Mouse (Mus musculus) embryonic stem cell, embryonic (primary cell): ENCODE measurements around the gene Hjurp.

Experiments used
- CTCF ChIA-PET, 4 experiments: fragments of 300-600 bp in 2 of 4; fragments of 350-600 bp in 2 of 4; sonication (Branson Sonifier 250); formaldehyde crosslinking; loops; one replicate each; lab custom pipeline; 2022; ENCODE audit warnings: inconsistent platforms in 2 of 4; lab: Charles Lee
- POLR2A ChIA-PET, 4 experiments: fragments of 300-600 bp in 2 of 4; fragments of 350-600 bp in 2 of 4; sonication (Branson Sonifier 250); formaldehyde crosslinking; loops; one replicate each; lab custom pipeline; 2022; ENCODE audit warnings: antibody characterized with exemption in 4 of 4, inconsistent platforms in 1 of 4; lab: Charles Lee

Hjurp gene

DNA sequence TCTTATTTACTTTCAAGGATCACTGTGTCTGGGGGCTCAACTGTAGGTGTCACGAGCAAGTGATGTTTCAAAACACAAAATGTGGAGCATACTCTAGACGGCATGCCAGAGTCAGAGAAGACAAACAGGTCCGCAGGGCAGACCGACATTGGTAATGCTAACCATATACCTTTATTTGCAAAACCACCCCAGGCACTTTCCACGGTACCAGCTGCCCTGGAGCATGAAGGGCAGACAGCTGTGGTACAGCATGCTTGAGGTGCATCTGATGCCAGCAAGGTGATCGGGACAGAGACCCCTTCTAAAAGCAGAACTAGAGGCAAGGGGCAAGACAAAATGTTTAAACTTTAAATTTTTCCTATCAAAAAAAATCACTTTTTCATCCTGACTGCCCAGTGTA lies 14.5 kb downstream of the Hjurp start:
- ChIA-PET CTCF (interaction anchor here in 2 of 4 experiments (0.5 to 5.4 kb wide), 3 partner anchors 22 to 27 kb away, joined by 5 to 29 read pairs (median 6); no protein-coding TSS in a partner anchor), POLR2A (interaction anchor here in 3 of 4 experiments (1.1 to 15.1 kb wide), 8 partner anchors 9 to 39 kb away, joined by 3 to 203 read pairs (median 6); partner anchors contain the start of genes Hjurp (in 3 of the 3) and Trpm8 (in 3 of the 3))

DNA sequence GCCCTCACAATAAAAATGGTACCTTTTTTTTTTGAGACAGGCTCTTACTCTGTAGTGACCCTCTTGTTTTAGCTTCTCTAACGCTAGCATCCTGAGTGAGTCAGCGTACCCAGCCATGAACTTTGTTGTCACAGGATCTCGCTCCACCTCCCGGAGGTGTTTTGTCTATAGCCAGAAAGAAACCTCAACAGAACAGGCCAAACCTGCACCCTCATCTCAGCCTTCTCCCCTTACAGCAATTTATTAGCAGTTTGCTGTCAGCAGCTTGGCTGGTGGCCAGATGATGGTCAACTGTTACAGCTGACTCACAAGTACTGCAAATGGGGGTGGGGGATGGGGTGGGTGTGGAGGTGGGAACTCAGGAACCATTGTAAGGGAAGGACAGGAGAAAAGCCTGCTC lies 15.2 kb downstream of the Hjurp start:
- CTCF ChIA-PET = interaction anchor here in 2 of 4 experiments (0.9 to 5.4 kb wide), 5 partner anchors 13 to 28 kb away, joined by 3 to 29 read pairs (median 5); partner anchors contain the start of genes Hjurp (in 2 of the 2) and Trpm8 (in 2 of the 2)
- POLR2A ChIA-PET = interaction anchor here (0.6 to 15.1 kb wide), 9 partner anchors 9 to 314 kb away, joined by 3 to 203 read pairs (median 4); partner anchors contain the start of genes Hjurp (in 3 of the 4) and Trpm8 (in 3 of the 4)

DNA sequence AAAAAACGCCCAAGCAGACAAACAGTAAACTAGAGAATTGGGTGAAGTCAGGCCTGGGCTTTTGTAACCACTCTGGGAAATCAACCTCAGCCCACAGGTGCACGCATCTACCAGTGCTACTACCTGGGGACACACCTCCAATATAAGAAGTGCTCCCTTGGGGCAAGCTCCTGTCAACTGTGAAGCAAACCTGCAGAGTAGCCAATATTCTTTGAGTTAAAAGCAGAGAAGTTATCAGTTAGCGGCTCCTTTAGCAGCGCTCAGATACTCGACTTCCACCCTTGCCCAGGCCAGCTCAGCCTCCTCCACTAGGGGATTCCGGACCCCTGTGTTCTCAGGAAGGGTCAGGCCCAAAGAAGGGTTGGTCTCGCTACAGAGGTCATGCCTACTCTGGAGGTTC lies 15.7 kb downstream of the Hjurp start:
- ChIA-PET CTCF (interaction anchor here in 2 of 4 experiments (0.9 to 5.4 kb wide), 5 partner anchors 13 to 28 kb away, joined by 3 to 29 read pairs (median 5); partner anchors contain the start of genes Hjurp (in 2 of the 2) and Trpm8 (in 2 of the 2)), POLR2A (interaction anchor here in 3 of 4 experiments (0.7 to 15.1 kb wide), 7 partner anchors 8 to 313 kb away, joined by 3 to 203 read pairs (median 4); partner anchors contain the start of genes Hjurp (in 2 of the 3) and Trpm8 (in 2 of the 3))

DNA sequence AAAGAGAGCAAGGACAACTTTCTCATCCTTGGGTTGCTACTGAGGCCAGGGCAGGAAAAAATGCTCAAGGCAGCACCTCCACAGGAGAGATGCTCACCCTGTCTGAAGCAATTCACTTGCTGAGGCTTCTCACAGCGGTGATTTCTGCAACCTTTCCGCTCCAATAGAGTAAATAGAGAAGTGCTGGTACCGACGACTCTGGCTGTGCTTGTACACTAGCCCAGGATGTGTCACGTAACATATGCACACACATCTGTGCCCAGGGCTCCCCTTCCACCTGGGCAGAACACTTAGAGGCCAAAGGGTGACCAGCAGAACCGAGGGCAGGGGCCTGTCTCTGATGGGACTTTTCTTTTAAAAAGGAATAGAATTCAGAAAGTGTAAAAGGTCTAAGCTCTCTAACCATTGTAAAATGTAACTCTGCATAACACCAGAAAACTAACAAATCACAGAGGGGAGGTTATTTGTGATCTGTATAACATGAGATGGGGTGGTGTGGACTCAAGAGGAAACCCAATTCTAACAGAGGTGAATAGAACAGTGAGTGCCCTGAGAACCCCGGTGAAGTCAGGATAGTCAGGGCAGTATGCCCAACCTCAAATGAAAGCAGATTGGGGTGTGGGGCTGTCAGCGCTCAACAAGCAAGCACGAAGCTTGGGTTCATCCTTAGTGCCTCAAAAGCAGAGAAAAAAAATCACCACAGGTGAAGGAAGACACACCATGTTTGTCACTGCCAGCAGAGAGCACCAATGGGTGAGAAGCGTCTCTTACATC lies 16.6 kb downstream of the Hjurp start:
- ChIA-PET CTCF (interaction anchor here in 2 of 4 experiments (1.1 to 1.6 kb wide), 2 partner anchors 17 to 29 kb away, joined by 5 to 6 read pairs; partner anchors contain the start of genes Hjurp (in 1 of the 2) and Trpm8 (in 1 of the 2)), POLR2A (interaction anchor here in 2 of 4 experiments (0.7 to 15.1 kb wide), 5 partner anchors 7 to 26 kb away, joined by 3 to 203 read pairs (median 119); partner anchors contain the start of genes Hjurp (in 2 of the 2) and Trpm8 (in 2 of the 2))

DNA sequence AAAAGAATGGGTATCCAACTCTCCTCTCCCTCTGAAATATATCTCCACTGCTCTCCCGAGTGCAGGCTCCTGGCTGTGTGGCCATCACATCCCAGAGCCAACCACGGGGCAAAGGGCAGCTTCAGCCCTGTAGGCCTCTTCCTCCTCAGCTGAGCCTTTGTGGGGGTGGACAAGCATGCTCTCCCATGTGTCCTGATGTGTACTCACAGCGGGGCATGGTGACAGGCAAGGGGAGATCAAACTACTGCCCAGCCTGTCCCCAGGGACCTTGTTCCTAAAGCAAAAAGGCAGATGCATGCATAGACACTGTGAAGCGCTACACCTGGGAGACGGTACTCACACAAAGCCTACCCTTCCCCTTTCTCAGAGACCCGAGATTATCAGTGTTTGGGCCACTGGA lies 17.3 kb downstream of the Hjurp start:
- CTCF ChIA-PET = interaction anchor here in 1 of 4 experiments (1.9 kb wide), 1 partner anchor 30 kb away, joined by 7 read pairs; no protein-coding TSS in a partner anchor
- POLR2A ChIA-PET = interaction anchor here in 2 of 4 experiments (1.0 to 15.1 kb wide), 5 partner anchors 11 to 40 kb away, joined by 3 to 203 read pairs (median 4); partner anchors contain the start of genes Hjurp (in 2 of the 2) and Trpm8 (in 2 of the 2)

DNA sequence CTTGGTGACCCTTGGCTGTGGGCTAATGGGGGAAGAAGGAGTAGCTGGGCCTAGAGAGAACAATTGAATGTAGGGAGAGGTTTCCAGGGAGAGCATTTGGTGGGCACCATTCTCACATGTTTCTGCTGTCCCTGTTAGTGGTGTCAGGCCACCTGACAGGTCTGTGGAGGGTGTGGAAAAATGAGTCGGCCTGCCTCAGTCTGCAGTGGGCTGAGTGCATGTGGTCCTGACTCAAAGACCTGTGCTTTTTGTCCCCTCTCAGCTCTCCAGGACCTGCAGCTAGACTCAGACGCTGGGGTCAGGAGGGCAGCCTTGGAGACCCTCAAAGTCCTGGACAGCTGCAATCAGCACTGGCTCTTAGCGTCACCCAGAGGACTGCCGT lies 17.8 kb downstream of the Hjurp start:
- ChIA-PET POLR2A (interaction anchor here in 2 of 4 experiments (0.6 to 15.1 kb wide), 7 partner anchors 11 to 1028 kb away, joined by 3 to 203 read pairs (median 4); partner anchors contain the start of genes Hjurp (in 2 of the 2) and Trpm8 (in 2 of the 2)), CTCF (interaction anchor here in 2 of 4 experiments (0.7 to 1.9 kb wide), 4 partner anchors 9 to 30 kb away, joined by 3 to 21 read pairs (median 5); no protein-coding TSS in a partner anchor)

DNA sequence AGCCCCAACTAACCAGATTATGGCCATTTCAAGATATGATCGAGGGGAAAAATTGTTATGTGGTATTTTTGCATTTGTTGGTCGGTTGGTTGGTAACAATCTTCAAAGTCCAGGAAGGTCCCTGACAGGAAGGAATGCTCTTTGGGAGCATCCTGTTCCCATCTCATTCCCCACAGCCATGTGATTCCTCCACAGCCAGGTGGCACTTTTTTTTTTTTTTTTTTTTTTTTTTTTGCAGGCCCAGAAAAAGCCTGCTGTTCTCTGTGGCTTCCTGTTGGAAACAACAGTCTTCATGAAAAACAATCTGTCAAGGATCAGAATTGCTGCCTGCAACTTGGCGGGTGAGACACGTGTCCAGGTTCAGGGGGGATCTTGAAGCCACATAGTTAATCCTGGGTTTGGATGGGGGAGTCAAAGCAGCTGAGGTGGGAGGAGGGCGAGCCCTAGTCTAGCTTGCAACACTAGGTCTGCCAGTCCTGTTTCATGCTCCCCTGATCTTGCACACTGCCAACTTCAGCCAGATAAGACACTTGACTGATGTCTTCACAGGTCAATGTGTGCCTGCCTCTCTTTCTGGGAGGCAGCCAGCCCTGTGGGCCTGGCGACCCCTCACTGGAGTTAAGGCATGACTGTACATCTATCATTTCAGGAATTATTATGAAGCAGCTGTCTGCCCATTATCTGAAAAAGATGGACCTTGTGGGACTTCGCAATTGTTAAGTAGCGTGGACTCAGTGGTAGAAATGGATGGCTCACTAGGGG lies 18.4 kb downstream of the Hjurp start:
- POLR2A ChIA-PET = interaction anchor here in 3 of 4 experiments (0.6 to 15.1 kb wide), 10 partner anchors 10 to 1028 kb away, joined by 3 to 203 read pairs (median 4); partner anchors contain the start of genes Hjurp (in 2 of the 3) and Trpm8 (in 2 of the 3)
- CTCF ChIA-PET = interaction anchor here in 2 of 4 experiments (0.7 to 1.9 kb wide), 4 partner anchors 9 to 31 kb away, joined by 3 to 21 read pairs (median 5); no protein-coding TSS in a partner anchor

DNA sequence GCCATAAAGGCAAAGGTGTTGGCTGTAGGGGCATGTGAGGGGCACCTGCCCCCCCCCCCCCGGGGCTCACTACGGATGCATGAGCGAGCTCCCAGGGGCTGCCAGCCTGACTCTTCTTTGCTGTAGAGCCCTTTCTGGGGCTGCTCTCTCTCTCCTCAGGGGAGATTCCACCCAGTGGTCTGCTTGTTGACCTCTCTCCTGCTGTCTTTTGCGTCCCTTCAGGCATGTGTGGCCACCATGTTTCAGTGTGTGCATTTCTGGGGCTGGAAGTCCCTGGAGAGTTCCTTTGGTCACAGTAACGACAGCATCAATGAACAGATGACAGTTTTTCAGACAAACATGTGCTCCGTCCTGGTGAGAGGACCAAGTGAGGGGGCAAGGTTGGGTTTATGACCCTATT lies 19.1 kb downstream of the Hjurp start:
- POLR2A ChIA-PET = interaction anchor here in 3 of 4 experiments (0.5 to 15.1 kb wide), 11 partner anchors 7 to 63 kb away, joined by 3 to 203 read pairs (median 4); partner anchors contain the start of genes Hjurp (in 2 of the 3) and Trpm8 (in 2 of the 3)
- CTCF ChIA-PET = interaction anchor here in 3 of 4 experiments (0.6 to 3.1 kb wide), 8 partner anchors 19 to 208 kb away, joined by 3 to 17 read pairs (median 8); partner anchors contain the start of genes Hjurp (in 2 of the 3) and Trpm8 (in 2 of the 3)

DNA sequence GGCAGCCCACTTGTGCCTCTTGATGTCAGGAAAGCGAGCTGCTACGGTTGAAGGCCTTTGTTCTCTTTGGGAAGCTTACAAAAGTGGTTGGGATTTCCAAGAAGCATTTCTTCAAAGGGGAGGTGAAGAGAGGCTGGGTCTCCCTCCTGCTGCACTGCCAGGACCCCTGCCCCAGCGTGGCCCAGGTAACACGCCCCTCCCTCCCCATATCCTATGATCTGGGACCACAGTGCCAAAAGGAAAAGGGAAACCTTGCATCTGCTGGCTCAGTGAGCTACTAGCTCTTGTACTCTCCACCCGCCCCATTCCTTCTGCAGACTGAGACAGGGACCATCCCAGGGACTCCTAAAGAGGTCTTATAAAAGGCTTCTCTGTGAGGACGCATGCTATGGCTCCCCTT lies 19.8 kb downstream of the Hjurp start:
- ChIA-PET POLR2A (interaction anchor here (0.5 to 15.1 kb wide), 18 partner anchors 8 to 54 kb away, joined by 3 to 203 read pairs (median 4); partner anchors contain the start of genes Hjurp (in 2 of the 4) and Trpm8 (in 2 of the 4)), CTCF (interaction anchor here (0.6 to 3.1 kb wide), 10 partner anchors 20 to 620 kb away, joined by 3 to 17 read pairs (median 8); partner anchors contain the start of genes Hjurp (in 3 of the 4) and Trpm8 (in 3 of the 4))

DNA sequence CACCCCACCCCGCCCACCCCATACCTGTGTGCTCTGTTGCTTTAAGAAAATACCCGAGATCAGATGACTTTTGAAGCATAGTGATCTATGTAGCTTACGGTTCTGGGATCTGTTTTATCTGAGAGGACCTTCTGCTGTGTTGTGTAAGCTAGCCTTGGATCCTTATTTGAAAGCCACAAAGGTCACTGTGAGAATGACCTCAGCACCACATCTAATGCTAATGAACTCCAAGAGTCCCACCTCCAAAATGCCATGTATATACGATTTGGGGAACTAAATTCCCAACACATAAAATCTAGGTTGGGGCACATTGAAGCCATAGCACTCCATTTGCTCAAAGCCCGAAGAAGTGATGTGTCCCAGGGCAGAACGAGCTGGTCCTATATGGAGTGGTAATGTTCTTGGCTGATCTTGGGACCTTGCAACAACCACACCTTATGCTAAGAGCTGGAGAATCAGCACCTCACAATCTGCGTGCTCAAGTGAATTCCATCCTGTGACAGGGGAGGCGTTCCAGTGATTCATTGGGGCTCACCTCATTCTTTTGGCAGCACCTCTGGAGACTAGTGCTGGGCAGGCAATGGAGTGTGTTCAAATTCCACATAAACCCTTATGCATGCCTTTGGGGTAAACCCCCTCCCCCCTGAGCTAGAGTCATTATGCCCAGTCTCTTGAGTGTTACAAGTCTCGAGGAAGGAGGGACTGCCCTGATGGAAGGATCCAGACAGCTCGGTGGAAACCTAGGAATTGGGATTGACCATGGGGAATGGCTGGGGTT lies 20.4 kb downstream of the Hjurp start:
- ChIA-PET POLR2A (interaction anchor here (0.5 to 15.1 kb wide), 22 partner anchors 8 to 323 kb away, joined by 3 to 203 read pairs (median 4); partner anchors contain the start of genes Hjurp (in 2 of the 4) and Trpm8 (in 2 of the 4)), CTCF (interaction anchor here (0.6 to 3.1 kb wide), 11 partner anchors 8 to 619 kb away, joined by 3 to 17 read pairs (median 5); partner anchors contain the start of genes Hjurp (in 3 of the 4) and Trpm8 (in 3 of the 4))

DNA sequence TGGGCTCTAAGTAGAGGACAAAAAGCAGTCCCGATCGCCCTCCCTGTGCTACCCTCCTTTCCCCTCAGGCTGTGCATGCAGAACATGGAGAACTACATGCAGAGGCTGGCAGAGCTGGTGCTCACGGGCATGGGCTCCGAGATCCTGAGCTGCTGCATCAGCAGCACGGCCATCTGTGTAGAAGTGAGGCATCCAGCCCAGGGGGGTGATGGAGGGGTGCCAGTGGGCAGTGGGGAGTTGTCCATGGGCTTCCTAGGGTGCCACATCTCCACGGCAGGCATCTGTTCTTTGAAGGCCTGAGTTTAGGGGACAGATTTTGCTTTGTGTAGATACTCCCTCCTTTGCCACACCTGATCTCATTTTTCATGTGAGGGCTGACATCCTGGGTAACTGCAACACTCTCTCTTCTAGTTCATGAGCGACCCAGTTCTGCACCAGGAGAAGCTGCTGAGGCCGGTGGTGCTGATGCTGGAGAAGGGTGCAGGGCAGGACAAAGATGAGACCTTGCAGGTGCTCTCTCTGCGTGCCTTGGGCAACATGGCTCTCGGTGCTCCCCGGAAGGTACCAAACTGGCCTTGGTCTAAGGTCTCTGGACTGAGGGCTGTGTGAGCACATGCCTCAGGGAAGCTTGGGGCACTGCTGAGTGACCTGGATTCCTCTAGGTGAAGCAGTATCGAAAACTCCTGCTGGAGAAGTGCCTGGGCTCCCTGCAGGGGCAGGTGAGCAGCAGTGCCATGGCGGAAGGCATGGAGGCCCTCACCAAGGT lies 21.3 kb downstream of the Hjurp start:
- CTCF ChIA-PET = interaction anchor here (0.6 to 3.1 kb wide), 9 partner anchors 9 to 35 kb away, joined by 3 to 17 read pairs (median 5); partner anchors contain the start of genes Hjurp (in 2 of the 4) and Trpm8 (in 2 of the 4)

DNA sequence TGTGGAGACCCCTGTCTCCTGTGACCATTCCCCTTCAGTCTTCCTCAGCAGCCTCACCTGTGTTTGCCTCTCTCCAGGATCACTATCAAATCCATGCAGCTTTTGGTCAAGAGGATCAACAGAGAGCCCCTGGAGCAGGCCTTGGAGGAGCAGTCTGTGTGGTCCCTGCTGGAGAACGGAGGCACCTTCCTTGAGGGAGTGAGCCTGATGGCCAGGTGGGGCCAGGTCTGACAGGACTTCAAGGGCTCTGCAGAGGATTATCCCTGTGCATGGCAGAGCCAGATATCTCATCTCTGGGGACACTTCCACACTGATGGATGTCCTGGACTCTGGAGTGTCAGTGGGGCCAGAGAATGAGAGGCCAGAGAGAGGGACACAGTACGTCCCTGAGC lies 22.0 kb downstream of the Hjurp start:
- POLR2A ChIA-PET = interaction anchor here in 2 of 4 experiments (0.9 to 15.1 kb wide), 4 partner anchors 10 to 19 kb away, joined by 3 to 203 read pairs (median 131); partner anchors contain the start of genes Hjurp (in 2 of the 2) and Trpm8 (in 2 of the 2)
- CTCF ChIA-PET = interaction anchor here in 3 of 4 experiments (0.6 to 3.1 kb wide), 5 partner anchors 30 to 35 kb away, joined by 3 to 17 read pairs (median 5); no protein-coding TSS in a partner anchor

More for the DNA sequence above, 21.3 kb downstream of the Hjurp start:
- POLR2A ChIA-PET = interaction anchor here (0.5 to 15.1 kb wide), 20 partner anchors 7 to 324 kb away, joined by 3 to 203 read pairs (median 4); partner anchors contain the start of genes Hjurp (in 2 of the 4) and Trpm8 (in 2 of the 4)

DNA sequence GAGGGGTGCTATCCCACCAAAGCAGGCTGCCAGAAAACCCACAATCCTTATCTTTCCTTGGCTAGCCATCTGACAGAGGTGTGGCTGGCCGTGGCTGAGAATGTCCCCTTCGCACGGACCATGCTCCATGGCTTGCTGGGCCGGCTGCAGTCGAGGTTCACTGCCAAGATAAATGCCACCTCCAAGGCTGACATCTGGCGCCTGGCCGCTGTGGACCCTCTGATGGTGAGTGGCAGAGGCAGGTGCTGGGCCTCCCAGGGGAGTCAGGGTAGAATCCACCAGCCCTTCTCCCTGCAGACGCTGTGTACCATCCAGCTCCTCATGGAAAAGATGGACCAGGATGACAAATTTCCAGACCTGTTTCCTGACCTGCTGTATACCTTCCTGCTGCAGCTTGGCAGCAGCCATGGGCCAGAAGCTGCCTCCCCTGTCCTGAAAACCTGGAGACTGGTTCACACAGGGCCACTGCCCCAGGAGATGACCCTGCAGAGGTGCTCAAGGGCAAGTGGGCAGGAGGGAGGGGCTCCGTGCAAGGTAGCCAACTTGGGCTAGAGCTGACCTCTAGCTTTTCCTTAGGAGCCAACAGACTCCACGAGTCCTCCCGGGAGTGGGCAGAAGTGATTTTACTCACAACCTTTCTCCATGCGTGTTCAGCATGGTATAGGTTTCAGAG lies 22.5 kb downstream of the Hjurp start:
- CTCF ChIA-PET = interaction anchor here in 2 of 4 experiments (0.6 to 1.0 kb wide), 2 partner anchors 35 kb away, joined by 3 to 5 read pairs; no protein-coding TSS in a partner anchor
- POLR2A ChIA-PET = interaction anchor here in 2 of 4 experiments (0.9 to 15.1 kb wide), 7 partner anchors 10 to 20 kb away, joined by 3 to 203 read pairs (median 4); partner anchors contain the start of genes Hjurp (in 2 of the 2) and Trpm8 (in 2 of the 2)

DNA sequence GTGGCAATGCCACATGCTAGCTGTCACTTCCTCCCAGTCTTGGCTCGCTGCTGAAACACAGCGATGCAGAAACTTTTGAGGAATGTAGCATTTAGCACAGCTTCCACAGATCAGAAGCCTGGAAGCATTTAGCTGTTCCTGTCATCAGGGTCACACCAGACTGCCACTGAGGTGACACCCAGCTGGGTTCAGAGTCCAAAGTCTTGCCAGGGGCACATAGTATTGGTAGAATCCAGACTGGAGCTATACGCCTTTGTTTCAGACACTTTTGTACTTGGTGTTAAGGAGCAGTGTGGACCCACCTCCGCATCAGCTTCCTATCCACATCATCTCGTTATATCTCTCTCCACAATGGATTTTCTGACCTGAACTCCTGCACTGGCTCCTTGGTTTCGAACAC lies 23.9 kb downstream of the Hjurp start:
- POLR2A ChIA-PET = interaction anchor here in 2 of 4 experiments (0.8 to 15.1 kb wide), 11 partner anchors 8 to 34 kb away, joined by 3 to 143 read pairs (median 3); partner anchors contain the start of genes Hjurp (in 1 of the 2) and Trpm8 (in 1 of the 2)
- CTCF ChIA-PET = interaction anchor here (0.5 to 2.2 kb wide), 7 partner anchors 24 to 48 kb away, joined by 3 to 7 read pairs (median 4); partner anchors contain the start of genes Trpm8 (in 2 of the 4) and Hjurp (in 1 of the 4)
